Mouse (Mus musculus) MEL (cell line): ENCODE results near the gene Sema6b.

Experiments used
- CTCF ChIP-seq, 3 experiments: IDR thresholded peaks in 2 of 3; conservative IDR thresholded peaks in 1 of 3; 2 replicates each; pipeline ENCODE4 v1.5.1; 2011 to 2012; ENCODE audit warnings: low read length in 3 of 3, low read depth in 2 of 3, mild to moderate bottlenecking in 2 of 3, improper control_type of control experiment in 1 of 3, inconsistent platforms in 1 of 3, mixed read lengths in 1 of 3, moderate library complexity in 1 of 3; ENCODE audit not compliant: control insufficient read depth in 1 of 3, insufficient read depth in 1 of 3, poor library complexity in 1 of 3, severe bottlenecking in 1 of 3
- ELF1 ChIP-seq: IDR thresholded peaks from 2 replicates; pipeline ENCODE4 v1.6.1; 2014; ENCODE audit warnings: low read depth, mild to moderate bottlenecking, inconsistent platforms, low read length, improper control_type of control experiment, moderate library complexity
- EP300 ChIP-seq, 2 experiments: IDR thresholded peaks; 2 replicates each; pipeline ENCODE4 v1.6.1; 2011; ENCODE audit warnings: improper control_type of control experiment in 2 of 2, low read length in 2 of 2, low read depth in 1 of 2, mild to moderate bottlenecking in 1 of 2
- ETS1 ChIP-seq: IDR thresholded peaks from 2 replicates; pipeline ENCODE4 v1.6.1; 2012; ENCODE audit warnings: low read depth, mild to moderate bottlenecking, inconsistent platforms, low read length, improper control_type of control experiment, moderate library complexity
- JUND ChIP-seq: IDR thresholded peaks from 2 replicates; pipeline ENCODE4 v1.6.1; 2011; ENCODE audit warnings: low read depth, mild to moderate bottlenecking, improper control_type of control experiment, low read length
- MAFK ChIP-seq: IDR thresholded peaks from 2 replicates; pipeline ENCODE4 v1.6.1; 2011; ENCODE audit warnings: low read depth, mild to moderate bottlenecking, low read length, improper control_type of control experiment, borderline replicate concordance
- MAZ ChIP-seq: IDR thresholded peaks from 2 replicates; pipeline ENCODE4 v1.6.1; 2012; ENCODE audit warnings: low read depth, mild to moderate bottlenecking, inconsistent platforms, low read length, improper control_type of control experiment
- MXI1 ChIP-seq: IDR thresholded peaks from 2 replicates; pipeline ENCODE4 v1.6.1; 2011; ENCODE audit warnings: mild to moderate bottlenecking, low read depth, low read length, improper control_type of control experiment
- TBP ChIP-seq: IDR thresholded peaks from 2 replicates; pipeline ENCODE4 v1.8.0; 2011; ENCODE audit warnings: low read depth, low read length, improper control_type of control experiment
- USF2 ChIP-seq, 2 experiments: IDR thresholded peaks; 2 replicates each; pipeline ENCODE4 v1.6.1; 2011 to 2012; ENCODE audit warnings: improper control_type of control experiment in 2 of 2, low read length in 2 of 2, borderline replicate concordance in 1 of 2, inconsistent platforms in 1 of 2, low read depth in 1 of 2, mild to moderate bottlenecking in 1 of 2; ENCODE audit not compliant: insufficient read depth in 1 of 2
- ZC3H11A ChIP-seq: IDR thresholded peaks from 2 replicates; pipeline ENCODE4 v1.6.1; 2012; ENCODE audit warnings: low read depth, mild to moderate bottlenecking, inconsistent platforms, low read length, improper control_type of control experiment
- ZNF384 ChIP-seq: IDR thresholded peaks from 2 replicates; pipeline ENCODE4 v1.6.1; 2012; ENCODE audit warnings: low read depth, mild to moderate bottlenecking, inconsistent platforms, low read length, improper control_type of control experiment

- TF ChIP-seq ZC3H11A (no peak), EP300 (IDR thresholded peaks at IDR 0.05; ENCODE audit: low read depth in 1 of 2, low read length in 2 of 2) (no peak), CTCF (IDR thresholded peaks at IDR 0.05 in 2 of 3, conservative IDR thresholded peaks at IDR 0.05 in 1 of 3; ENCODE audit: control insufficient read depth in 1 of 3, insufficient read depth in 1 of 3, low read depth in 2 of 3, low read length in 3 of 3, poor library complexity in 1 of 3, severe bottlenecking in 1 of 3) (no peak), USF2 (IDR thresholded peaks at IDR 0.05; ENCODE audit: borderline replicate concordance in 1 of 2, insufficient read depth in 1 of 2, low read depth in 1 of 2, low read length in 2 of 2) (no peak), JUND (no peak), MAZ (no peak), ELF1 (no peak), MXI1 (peak; percentile 59), ZNF384 (no peak), TBP (no peak), MAFK (no peak), ETS1 (no peak)
Measured at GRCm38 (mm10) chr17:56079921-56080320, 60.2 kb downstream of the Sema6b start.
